Mouse (Mus musculus) naive thymus-derived CD4-positive, alpha-beta T cell, adult 2 months (primary cell): ENCODE results near the gene Mylk2.

Experiments used
- DNase-seq: peaks from one replicate; pipeline ENCODE4 v3.0.0-alpha.2; 2011; ENCODE audit warnings: low read depth

Mylk2 gene

GRCm38 (mm10) chr2:152944013-152944412 is 32.9 kb downstream of the Mylk2 start:
- DNase-seq: no peak

- no peak for DNase-seq
These were observed 35.9 kb downstream of the Mylk2 start for GRCm38 (mm10) chr2:152947098-152947497.

- no peak for DNase-seq
These were observed 37.4 kb downstream of the Mylk2 start for GRCm38 (mm10) chr2:152948438-152949020.

GRCm38 (mm10) chr2:152950358-152951064 is 39.4 kb downstream of the Mylk2 start:
- no peak for DNase-seq

GRCm38 (mm10) chr2:152951065-152951849 is 40.1 kb downstream of the Mylk2 start, which contains the start of gene Dusp15:
Gene Dusp15 (minus strand): TSS chr2:152951698.
- DNase-seq: peak; percentile 20

- DNase-seq: no peak
These were observed 40.9 kb downstream of the Mylk2 start for GRCm38 (mm10) chr2:152951850-152952720.

GRCm38 (mm10) chr2:152958116-152958515 is 47.0 kb downstream of the Mylk2 start:
- no peak for DNase-seq

GRCm38 (mm10) chr2:152962091-152962793 is 51.1 kb downstream of the Mylk2 start, which contains the start of gene Ttll9:
Gene Ttll9 (plus strand): TSS chr2:152962485.
- DNase-seq: peak; percentile 46

GRCm38 (mm10) chr2:152965555-152965954 is 54.4 kb downstream of the Mylk2 start:
- no peak for DNase-seq
